Mouse (Mus musculus): Measurements from ENCODE around the gene Gprasp1. TPM values are rescaled to one million over a fixed set of nuclear protein-coding genes. Genes with fewer than 3 reads are reported as not detected.
"Not testable (repeated sequence)": the region's sequence is repeated elsewhere in the genome, so short reads cannot be mapped to it uniquely, and the experiment has no call there.

Gene Gprasp1
- polyA plus RNA-seq, 1 experiment from 2014 or later, result 110 TPM

DNA sequence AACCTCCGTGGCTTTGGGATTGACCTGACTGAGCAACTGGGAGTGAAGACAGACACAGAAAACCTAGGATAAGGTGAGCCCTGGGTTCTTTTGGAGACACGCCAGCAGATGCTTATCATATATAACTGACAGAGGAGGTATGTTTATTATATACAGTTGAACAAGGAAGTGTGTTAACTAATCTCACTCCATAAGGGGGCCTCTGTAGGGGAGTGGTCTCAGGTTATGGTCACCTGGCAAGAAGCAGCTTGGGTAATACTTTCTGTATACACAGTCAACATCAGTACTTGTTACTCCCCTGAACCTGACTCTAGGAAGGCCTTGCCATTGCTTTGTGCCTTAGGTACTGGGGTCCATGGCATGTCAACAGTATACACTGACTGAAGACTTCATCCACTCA is 26.0 kb downstream of the Gprasp1 start:
- no peak for ATAC-seq (ENCODE audit: low FRiP score, low read depth)
- no peak overlapping the region for H3K9ac ChIP-seq (replicated peaks)
- H3K36me3 ChIP-seq, result 0 out of 2 replicates have a peak, but pooled peaks cover 4% of the 10 kb centered on the region
- H3K9me3 ChIP-seq, result no peaks in the 10 kb centered on the region
- no peak overlapping the region for H3K4me2 ChIP-seq (replicated peaks)
- H3K4me3 ChIP-seq, result no peak overlapping the region
- WGBS, result 80% methylated on average over 2 of the region's 2 CpGs
- no peaks in the 10 kb centered on the region for H3K4me1 ChIP-seq
- H3K27me3 ChIP-seq, result no peaks in the 10 kb centered on the region
- no peak overlapping the region for H3K27ac ChIP-seq (replicated peaks)

DNA sequence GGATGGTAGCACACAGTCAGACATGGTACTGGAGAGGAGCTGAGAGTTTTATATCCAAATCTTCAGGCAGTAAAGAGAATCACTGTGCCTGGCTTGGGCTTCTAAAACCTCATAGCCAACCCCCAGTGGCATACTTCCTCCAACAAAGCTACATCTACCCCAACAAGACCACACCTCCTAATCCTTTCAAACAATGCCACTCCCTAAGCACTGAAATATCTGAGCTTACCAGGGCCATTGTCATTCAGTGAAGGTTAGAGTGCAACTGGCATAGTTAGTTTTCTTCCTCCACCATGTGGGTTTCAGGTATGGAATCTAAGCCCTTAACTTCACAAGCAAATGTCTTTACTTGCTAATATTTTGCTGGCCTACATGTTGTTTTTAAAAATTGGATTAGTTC is 49.0 kb downstream of the Gprasp1 start:
- Histone ChIP-seq H3K4me3 (no peak overlapping the region), H3K4me2 (replicated peaks) (no peak overlapping the region)
- ATAC-seq (ENCODE audit: low FRiP score, low read depth), result no peak

GRCm38 (mm10) chrX:135792326-135792725 is 49.8 kb downstream of the Gprasp1 start:
- no peak overlapping the region for H3K27ac ChIP-seq (replicated peaks)
- H3K9me3 ChIP-seq, result no peaks in the 10 kb centered on the region
- ATAC-seq (ENCODE audit: low FRiP score, low read depth), result no peak
- no peaks in the 10 kb centered on the region for H3K4me1 ChIP-seq
- H3K4me3 ChIP-seq, result no peak overlapping the region
- H3K9ac ChIP-seq (replicated peaks), result no peak overlapping the region
- no peak overlapping the region for H3K4me2 ChIP-seq (replicated peaks)
- H3K27me3 ChIP-seq, result no peaks in the 10 kb centered on the region
- WGBS, result 82% methylated on average over 6 of the region's 6 CpGs
- no peaks in the 10 kb centered on the region for H3K36me3 ChIP-seq

More for the DNA sequence above, 49.0 kb downstream of the Gprasp1 start:
- no peaks in the 10 kb centered on the region for H3K36me3 ChIP-seq
- no peak overlapping the region for H3K9ac ChIP-seq (replicated peaks)
- no peak overlapping the region for H3K27ac ChIP-seq (replicated peaks)
- no peaks in the 10 kb centered on the region for H3K27me3 ChIP-seq
- H3K9me3 ChIP-seq, result no peaks in the 10 kb centered on the region
- H3K4me1 ChIP-seq, result no peaks in the 10 kb centered on the region

- peaks cover 19% of the 10 kb centered on the region; the same call in 1 of the 2 replicates for H3K36me3 ChIP-seq
- not testable (repeated sequence) for H3K27me3 ChIP-seq, H3K4me1 ChIP-seq, H3K9me3 ChIP-seq
- WGBS, result 25% methylated on average over 25 of the region's 27 CpGs
- H3K4me3 ChIP-seq, result peak overlapping the region; percentile 58
- H3K9ac ChIP-seq (replicated peaks), result peak overlapping the region; percentile 71
- peak overlapping the region; percentile 72 for H3K27ac ChIP-seq (replicated peaks)
- H3K4me2 ChIP-seq (replicated peaks), result peak overlapping the region; percentile 63
- peak; percentile 92 for ATAC-seq (ENCODE audit: low FRiP score, low read depth)
Measured at GRCm38 (mm10) chrX:135795591-135796304, 53.2 kb downstream of the Gprasp1 start.

DNA sequence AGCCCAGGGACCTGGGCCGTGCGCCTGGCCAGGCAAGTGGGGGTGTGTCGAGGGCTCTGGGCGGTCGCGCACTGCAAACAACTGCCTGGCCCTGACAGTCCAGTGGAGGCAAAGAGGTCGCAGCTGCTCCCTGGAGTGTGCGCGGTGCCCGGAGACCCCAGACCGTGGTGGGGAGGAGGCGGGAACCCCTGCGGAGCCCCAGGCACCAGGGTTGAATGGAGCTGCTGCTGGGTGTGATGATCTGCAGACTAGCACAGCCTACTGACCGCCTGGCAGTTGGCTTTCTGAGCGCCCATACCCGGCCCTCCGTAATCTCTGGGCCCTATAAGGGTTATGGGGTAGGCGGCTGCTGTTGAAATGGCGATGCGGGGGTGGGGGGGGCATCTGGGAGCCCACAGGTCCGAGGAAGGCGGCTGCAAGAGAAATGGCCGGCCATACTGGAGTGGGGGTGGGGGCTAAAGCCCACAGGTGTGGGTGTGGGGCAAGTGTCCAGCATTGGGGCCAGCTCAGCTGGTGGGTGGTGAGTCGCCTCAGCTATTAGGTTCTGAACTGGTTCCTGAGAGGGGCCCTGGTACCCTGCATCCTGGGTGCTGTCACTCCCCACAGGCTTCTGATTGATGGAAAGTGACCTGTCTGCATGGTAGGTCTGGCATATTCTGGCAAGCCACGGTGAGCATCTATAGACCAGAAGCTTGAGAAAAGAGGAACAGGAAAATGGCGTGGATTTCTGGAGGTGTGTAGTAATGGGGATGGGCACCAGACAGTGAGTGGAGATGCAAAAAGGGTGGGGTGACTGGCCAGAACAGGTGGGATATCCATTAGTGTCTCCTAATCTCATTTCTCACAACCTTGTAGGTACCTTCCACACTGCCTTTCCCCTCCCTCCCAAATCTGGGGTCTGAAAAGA is 54.0 kb downstream of the Gprasp1 start:
- peak; percentile 76 for ATAC-seq (ENCODE audit: low FRiP score, low read depth)
- not testable (repeated sequence) for H3K4me1 ChIP-seq, H3K27me3 ChIP-seq, H3K9me3 ChIP-seq
- H3K9ac ChIP-seq (replicated peaks), result peak overlapping the region; percentile 71
- peak overlapping the region; percentile 63 for H3K4me2 ChIP-seq (replicated peaks)
- peaks cover 22% of the 10 kb centered on the region; the same call in 1 of the 2 replicates for H3K36me3 ChIP-seq
- 21% methylated on average over 25 of the region's 26 CpGs for WGBS
- H3K4me3 ChIP-seq, result peak overlapping the region; percentile 58
- peak overlapping the region; percentile 72 for H3K27ac ChIP-seq (replicated peaks)

DNA sequence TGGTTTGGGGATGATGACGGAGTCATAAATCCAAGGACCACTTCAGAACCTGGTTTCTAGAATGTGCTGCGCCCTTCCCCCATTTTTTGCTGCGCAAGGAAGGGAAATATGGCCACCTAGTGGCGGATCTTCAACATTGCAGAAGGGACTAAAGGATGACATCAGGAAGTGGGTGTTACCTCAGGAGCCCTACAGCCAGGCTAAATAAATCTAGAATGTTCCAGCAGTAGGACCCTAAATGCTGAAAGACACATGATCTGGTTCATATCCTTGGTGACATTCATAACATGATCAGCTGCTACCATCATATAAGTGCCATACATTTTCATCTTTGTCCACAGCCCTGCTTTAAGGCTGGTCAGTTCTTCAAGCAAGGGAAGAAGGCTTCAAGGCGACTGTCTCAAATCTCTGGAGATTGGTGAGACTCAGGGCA is 54.7 kb downstream of the Gprasp1 start, which contains the start of gene Bhlhb9:
Gene Bhlhb9 (plus strand): TSS at position 383 of the 433 bp plus-strand sequence.
- Histone ChIP-seq H3K27ac (replicated peaks) (peak within 1 kb of the TSS; percentile 72), H3K4me2 (replicated peaks) (peak within 1 kb of the TSS; percentile 63), H3K4me3 (peak within 1 kb of the TSS; percentile 58), H3K36me3 (peaks cover 22% of the 10 kb centered on the region; the same call in 1 of the 2 replicates), H3K9ac (replicated peaks) (peak within 1 kb of the TSS; percentile 71)
- not testable (repeated sequence) for H3K27me3 ChIP-seq, H3K9me3 ChIP-seq, H3K4me1 ChIP-seq
- 13% methylated on average over 4 of the region's 5 CpGs for whole genome bisulfite sequencing
- ATAC-seq (ENCODE audit: low FRiP score, low read depth), result 0 out of 2 replicates have a peak, but pooled peaks have one; percentile 1

- Histone ChIP-seq H3K27ac (replicated peaks) (no peak overlapping the region), H3K9ac (replicated peaks) (no peak overlapping the region), H3K4me2 (replicated peaks) (no peak overlapping the region), H3K9me3 (no peaks in the 10 kb centered on the region), H3K4me3 (no peak overlapping the region), H3K36me3 (peaks cover 18% of the 10 kb centered on the region; the same call in 1 of the 2 replicates), H3K27me3 (no peaks in the 10 kb centered on the region), H3K4me1 (no peaks in the 10 kb centered on the region)
- ATAC-seq (ENCODE audit: low FRiP score, low read depth), result no peak
- 91% methylated on average over 3 of the region's 3 CpGs for WGBS
Measured at GRCm38 (mm10) chrX:135804149-135804548, 61.6 kb downstream of the Gprasp1 start.

GRCm38 (mm10) chrX:135805780-135806179 is 63.2 kb downstream of the Gprasp1 start:
- WGBS, result 0% methylated on average over 1 of the region's 1 CpGs
- no peak for ATAC-seq (ENCODE audit: low FRiP score, low read depth)
- Histone ChIP-seq H3K4me1 (no peaks in the 10 kb centered on the region), H3K4me2 (replicated peaks) (no peak overlapping the region), H3K9ac (replicated peaks) (no peak overlapping the region), H3K27me3 (no peaks in the 10 kb centered on the region), H3K36me3 (peaks cover 3% of the 10 kb centered on the region; the same call in 1 of the 2 replicates), H3K4me3 (no peak overlapping the region), H3K27ac (replicated peaks) (no peak overlapping the region), H3K9me3 (no peaks in the 10 kb centered on the region)

GRCm38 (mm10) chrX:135835896-135836295 is 93.4 kb downstream of the Gprasp1 start:
- H3K4me1 ChIP-seq; H3K27ac ChIP-seq (replicated peaks); H3K36me3 ChIP-seq; ATAC-seq (ENCODE audit: low FRiP score, low read depth); H3K27me3 ChIP-seq; H3K4me2 ChIP-seq (replicated peaks); H3K4me3 ChIP-seq; H3K9me3 ChIP-seq; H3K9ac ChIP-seq (replicated peaks): not testable (repeated sequence)
- 55% methylated on average over 1 of the region's 1 CpGs for WGBS

GRCm38 (mm10) chrX:135837896-135838295 is 95.4 kb downstream of the Gprasp1 start:
- no peaks in the 10 kb centered on the region for H3K27me3 ChIP-seq
- peaks cover 8% of the 10 kb centered on the region; the same call in 1 of the 2 replicates for H3K36me3 ChIP-seq
- peak overlapping the region; percentile 68; the same call in 1 of the 2 replicates for H3K4me2 ChIP-seq (replicated peaks)
- ATAC-seq (ENCODE audit: low FRiP score, low read depth), result no peak
- WGBS, result 85% methylated on average over 2 of the region's 2 CpGs
- no peak overlapping the region for H3K27ac ChIP-seq (replicated peaks)
- H3K9me3 ChIP-seq, result no peaks in the 10 kb centered on the region
- H3K9ac ChIP-seq (replicated peaks), result no peak overlapping the region
- H3K4me3 ChIP-seq, result no peak overlapping the region
- no peaks in the 10 kb centered on the region for H3K4me1 ChIP-seq

- Histone ChIP-seq H3K4me2 (replicated peaks) (peak within 1 kb of the TSS; percentile 68), H3K4me3 (peak within 1 kb of the TSS; percentile 52), H3K27ac (replicated peaks) (peak within 1 kb of the TSS; percentile 58; the same call in 1 of the 2 replicates), H3K9ac (replicated peaks) (peak within 1 kb of the TSS; percentile 64)
- 29% methylated on average over 29 of the region's 32 CpGs for WGBS
- not testable (repeated sequence) for H3K4me1 ChIP-seq, H3K36me3 ChIP-seq, H3K27me3 ChIP-seq, H3K9me3 ChIP-seq
- peak; percentile 92 for ATAC-seq (ENCODE audit: low FRiP score, low read depth)
Measured at GRCm38 (mm10) chrX:135838521-135839360, 96.2 kb downstream of the Gprasp1 start, which contains the start of gene Gprasp2. Gene Gprasp2, plus strand, starts transcription at chrX:135839034.

Measured in midbrain, embryonic 12.5 days (tissue).